Mouse (Mus musculus) heart, embryonic 11.5 days (tissue): ENCODE measurements at regions not wholly inside any gene's neighbourhood (a gene's known extent, or its start where the extent isn't known, plus 50 kb on each side); places are given as distances from the start of the nearest gene placed in this dataset.

ENCODE experiments used
- ATAC-seq: fragments of 200-750 bp; cut with Nextera tagmentation; replicated peaks from 2 replicates; pipeline ENCODE4 v1.8.0; 2017; ENCODE audit warnings: moderate library complexity; ENCODE audit not compliant: insufficient number of reproducible peaks, low FRiP score, low TSS enrichment
- H3K27ac ChIP-seq: fragments of 300-500 bp; sonication (generic); 2 replicates; pipeline ENCODE4 v1.5.1; 2014; ENCODE audit warnings: mild to moderate bottlenecking, low read depth, low read length
- H3K27me3 ChIP-seq: fragments of 300-500 bp; sonication (generic); 2 replicates; pipeline ENCODE4 v1.6.1; 2014; ENCODE audit warnings: mild to moderate bottlenecking, low read length, mixed read lengths; ENCODE audit not compliant: control insufficient read depth, insufficient read depth
- H3K36me3 ChIP-seq: fragments of 300-500 bp; sonication (generic); 2 replicates; pipeline ENCODE4 v1.6.1; 2014; ENCODE audit warnings: mild to moderate bottlenecking, low read length, moderate library complexity, mixed read lengths; ENCODE audit not compliant: control insufficient read depth, insufficient read depth
- H3K4me1 ChIP-seq: fragments of 300-500 bp; sonication (generic); 2 replicates; pipeline ENCODE4 v1.6.1; 2014; ENCODE audit warnings: low read length; ENCODE audit not compliant: control insufficient read depth, insufficient read depth
- H3K4me2 ChIP-seq: fragments of 300-500 bp; sonication (generic); 2 replicates; pipeline ENCODE4 v1.6.1; 2014; ENCODE audit warnings: mild to moderate bottlenecking, moderate library complexity
- H3K4me3 ChIP-seq: fragments of 300-500 bp; sonication (generic); 2 replicates; pipeline ENCODE4 v1.5.1; 2014; ENCODE audit warnings: low read depth, low read length
- H3K9ac ChIP-seq: fragments of 300-500 bp; sonication (generic); 2 replicates; pipeline ENCODE4 v1.6.1; 2014; ENCODE audit warnings: mild to moderate bottlenecking, low read depth, low read length, moderate library complexity
- H3K9me3 ChIP-seq: fragments of 300-500 bp; sonication (generic); replicated peaks from 2 replicates; pipeline ENCODE4 v1.6.1; 2016; ENCODE audit warnings: low read length; ENCODE audit not compliant: control insufficient read depth
- WGBS: fragments of 180-500 bp; shearing (Covaris S2); extraction: QIAGEN DNeasy Blood & Tissue Kit; methylation state at CpG from one replicate; pipeline ENCODE4 v1.1.7; 2014; ENCODE audit not compliant: insufficient replicate concordance; 5-methylcytosine and 5-hydroxymethylcytosine counted together

GRCm38 (mm10) chr1:42491644-42492277 is 203.8 kb upstream of the Pou3f3 start:
- Histone ChIP-seq H3K9ac (peak overlapping the region; percentile 67), H3K4me2 (peak overlapping the region; percentile 83), H3K4me1 (no peaks in the 10 kb centered on the region), H3K4me3 (peak overlapping the region; percentile 42), H3K27me3 (no peaks in the 10 kb centered on the region; the same call in 1 of the 2 replicates), H3K9me3 (no peaks in the 10 kb centered on the region), H3K27ac (no peak overlapping the region), H3K36me3 (no peaks in the 10 kb centered on the region)
- WGBS = 1% methylated on average over 35 of the region's 35 CpGs
- no peak for ATAC-seq

GRCm38 (mm10) chr1:42496022-42496421 is 199.5 kb upstream of the Pou3f3 start:
- Histone ChIP-seq H3K9me3 (no peaks in the 10 kb centered on the region), H3K27ac (no peak overlapping the region), H3K4me3 (no peak overlapping the region), H3K36me3 (no peaks in the 10 kb centered on the region), H3K4me1 (no peaks in the 10 kb centered on the region), H3K9ac (no peak overlapping the region), H3K27me3 (no peaks in the 10 kb centered on the region; the same call in 1 of the 2 replicates), H3K4me2 (no peak overlapping the region)
- ATAC-seq = no peak
- WGBS = 83% methylated on average over 3 of the region's 3 CpGs

- H3K4me2 ChIP-seq = no peak overlapping the region
- H3K4me3 ChIP-seq = no peak overlapping the region
Observed at GRCm38 (mm10) chr1:42496433-42496832, 199.1 kb upstream of the Pou3f3 start.

GRCm38 (mm10) chr1:42498901-42499300 is 196.7 kb upstream of the Pou3f3 start:
- ATAC-seq = no peak
- Histone ChIP-seq H3K4me3 (no peak overlapping the region), H3K27me3 (no peaks in the 10 kb centered on the region), H3K27ac (no peak overlapping the region), H3K4me1 (no peaks in the 10 kb centered on the region), H3K9ac (no peak overlapping the region), H3K9me3 (no peaks in the 10 kb centered on the region), H3K36me3 (no peaks in the 10 kb centered on the region), H3K4me2 (no peak overlapping the region)
- WGBS = 89% methylated on average over 7 of the region's 7 CpGs

More at GRCm38 (mm10) chr1:42496433-42496832, 199.1 kb upstream of the Pou3f3 start:
- H3K4me1 ChIP-seq = no peaks in the 10 kb centered on the region
- no peaks in the 10 kb centered on the region for H3K9me3 ChIP-seq
- no peaks in the 10 kb centered on the region; the same call in 1 of the 2 replicates for H3K27me3 ChIP-seq
- 73% methylated on average over 6 of the region's 6 CpGs for WGBS
- no peak for ATAC-seq
- H3K36me3 ChIP-seq = no peaks in the 10 kb centered on the region
- H3K9ac ChIP-seq = no peak overlapping the region
- H3K27ac ChIP-seq = no peak overlapping the region

GRCm38 (mm10) chr1:42504491-42504890 is 191.1 kb upstream of the Pou3f3 start:
- 73% methylated on average over 9 of the region's 9 CpGs for WGBS
- H3K9ac ChIP-seq = no peak overlapping the region
- H3K9me3 ChIP-seq = no peaks in the 10 kb centered on the region
- no peaks in the 10 kb centered on the region for H3K27me3 ChIP-seq
- ATAC-seq = no peak
- H3K4me1 ChIP-seq = no peaks in the 10 kb centered on the region
- no peak overlapping the region for H3K4me2 ChIP-seq
- H3K4me3 ChIP-seq = no peak overlapping the region
- H3K27ac ChIP-seq = no peak overlapping the region
- no peaks in the 10 kb centered on the region for H3K36me3 ChIP-seq

- Histone ChIP-seq H3K27ac (no peak overlapping the region), H3K9ac (no peak overlapping the region), H3K4me3 (no peak overlapping the region), H3K36me3 (no peaks in the 10 kb centered on the region), H3K4me1 (no peaks in the 10 kb centered on the region), H3K9me3 (no peaks in the 10 kb centered on the region), H3K4me2 (no peak overlapping the region), H3K27me3 (no peaks in the 10 kb centered on the region)
- 71% methylated on average over 10 of the region's 10 CpGs for WGBS
- ATAC-seq = no peak
Observed at GRCm38 (mm10) chr1:42505048-42505729, 190.4 kb upstream of the Pou3f3 start.

GRCm38 (mm10) chr1:42514417-42514816 is 181.2 kb upstream of the Pou3f3 start:
- Histone ChIP-seq H3K4me2 (no peak overlapping the region), H3K27me3 (no peaks in the 10 kb centered on the region), H3K4me3 (no peak overlapping the region), H3K36me3 (no peaks in the 10 kb centered on the region), H3K27ac (no peak overlapping the region), H3K9ac (no peak overlapping the region), H3K9me3 (no peaks in the 10 kb centered on the region), H3K4me1 (no peaks in the 10 kb centered on the region)
- 86% methylated on average over 3 of the region's 3 CpGs for WGBS
- no peak for ATAC-seq

GRCm38 (mm10) chr1:42524401-42524800 is 171.2 kb upstream of the Pou3f3 start:
- Histone ChIP-seq H3K27me3 (no peaks in the 10 kb centered on the region), H3K4me1 (no peaks in the 10 kb centered on the region; the same call in 1 of the 2 replicates), H3K27ac (no peak overlapping the region), H3K4me2 (no peak overlapping the region), H3K36me3 (no peaks in the 10 kb centered on the region), H3K9me3 (no peaks in the 10 kb centered on the region), H3K9ac (no peak overlapping the region), H3K4me3 (no peak overlapping the region)
- WGBS = 53% methylated on average over 4 of the region's 4 CpGs
- no peak for ATAC-seq
